Mouse (Mus musculus): ENCODE results near the gene Il3. TPM values are rescaled to one million over a fixed set of nuclear protein-coding genes. Genes with fewer than 3 reads are reported as not detected.
A peak's percentile ranks its signal among the peaks of the same experiment; 100 is the strongest.

The Il3 gene
- polyA plus RNA-seq, 1 experiment from 2014 or later, result not detected

DNA sequence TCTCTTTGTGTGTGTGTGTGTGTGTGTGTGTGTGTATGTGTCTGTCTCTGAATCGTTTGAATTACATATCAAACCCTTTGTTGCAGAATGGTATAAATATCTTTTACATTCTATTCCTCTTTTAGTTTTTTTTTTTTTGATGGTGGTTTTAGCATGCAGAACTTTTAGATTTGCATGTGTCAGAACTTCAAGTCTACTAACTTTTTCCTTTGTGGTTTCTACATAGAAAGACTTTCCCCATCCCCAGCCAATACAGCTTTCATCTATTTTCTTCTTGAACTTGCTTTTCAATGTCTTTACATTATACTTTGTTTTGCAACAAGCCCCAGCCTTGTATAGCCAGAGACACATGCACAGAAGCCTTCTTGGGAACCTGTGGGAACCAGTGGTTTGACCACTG, 29.7 kb upstream of the Il3 start:
- ATAC-seq (ENCODE audit: low read depth), result no peak
- no peak for DNase-seq (ENCODE audit: low spot score)
- WGBS, result 95% methylated on average over 1 of the region's 1 CpGs
- no peaks in the 10 kb centered on the region for H3K36me3 ChIP-seq (ENCODE audit: control insufficient read depth, insufficient read depth, low read length)
- H3K4me2 ChIP-seq (ENCODE audit: low read depth, low read length), result no peak overlapping the region
- no peak overlapping the region for H3K27ac ChIP-seq (replicated peaks; ENCODE audit: low read depth, low read length)
- no peaks in the 10 kb centered on the region for H3K4me1 ChIP-seq (ENCODE audit: control insufficient read depth, insufficient read depth, low read length)
- H3K4me3 ChIP-seq (ENCODE audit: low read depth, low read length), result no peak overlapping the region
- H3K27me3 ChIP-seq (replicated peaks; ENCODE audit: control insufficient read depth, insufficient read depth, low read length), result no peaks in the 10 kb centered on the region
- no peak overlapping the region for H3K9ac ChIP-seq (ENCODE audit: low read depth, low read length)
- H3K9me3 ChIP-seq (ENCODE audit: control insufficient read depth, low read length), result peaks cover 4% of the 10 kb centered on the region; the same call in 1 of the 2 replicates

DNA sequence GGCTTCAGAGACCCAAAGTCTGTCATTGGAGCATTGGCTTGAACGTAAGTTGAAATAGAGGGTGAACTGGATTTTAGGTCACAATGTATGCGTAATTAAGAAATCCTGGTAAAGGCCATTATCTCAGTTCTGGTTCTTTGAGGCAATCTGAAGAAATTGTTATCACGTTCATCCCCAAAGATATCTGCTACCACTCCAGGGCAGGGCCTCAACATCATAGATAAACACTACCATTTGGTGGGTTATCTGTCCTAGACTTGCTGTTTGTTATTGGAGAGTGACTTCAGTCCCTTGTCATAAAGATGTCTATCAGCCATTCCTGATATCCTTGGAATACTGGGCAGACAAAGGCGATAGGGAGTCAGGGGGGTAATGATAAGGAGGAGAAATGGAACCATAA, 28.9 kb upstream of the Il3 start:
- H3K27me3 ChIP-seq (replicated peaks; ENCODE audit: control insufficient read depth, insufficient read depth, low read length), result no peaks in the 10 kb centered on the region
- H3K27ac ChIP-seq (replicated peaks; ENCODE audit: low read depth, low read length), result no peak overlapping the region
- 87% methylated on average over 4 of the region's 4 CpGs for WGBS
- no peak overlapping the region for H3K4me2 ChIP-seq (ENCODE audit: low read depth, low read length)
- H3K4me1 ChIP-seq (ENCODE audit: control insufficient read depth, insufficient read depth, low read length), result no peaks in the 10 kb centered on the region
- no peak for ATAC-seq (ENCODE audit: low read depth)
- H3K4me3 ChIP-seq (ENCODE audit: low read depth, low read length), result no peak overlapping the region
- no peak for DNase-seq (ENCODE audit: low spot score)
- H3K9ac ChIP-seq (ENCODE audit: low read depth, low read length), result no peak overlapping the region
- no peaks in the 10 kb centered on the region for H3K36me3 ChIP-seq (ENCODE audit: control insufficient read depth, insufficient read depth, low read length)
- peaks cover 4% of the 10 kb centered on the region; the same call in 1 of the 2 replicates for H3K9me3 ChIP-seq (ENCODE audit: control insufficient read depth, low read length)

DNA sequence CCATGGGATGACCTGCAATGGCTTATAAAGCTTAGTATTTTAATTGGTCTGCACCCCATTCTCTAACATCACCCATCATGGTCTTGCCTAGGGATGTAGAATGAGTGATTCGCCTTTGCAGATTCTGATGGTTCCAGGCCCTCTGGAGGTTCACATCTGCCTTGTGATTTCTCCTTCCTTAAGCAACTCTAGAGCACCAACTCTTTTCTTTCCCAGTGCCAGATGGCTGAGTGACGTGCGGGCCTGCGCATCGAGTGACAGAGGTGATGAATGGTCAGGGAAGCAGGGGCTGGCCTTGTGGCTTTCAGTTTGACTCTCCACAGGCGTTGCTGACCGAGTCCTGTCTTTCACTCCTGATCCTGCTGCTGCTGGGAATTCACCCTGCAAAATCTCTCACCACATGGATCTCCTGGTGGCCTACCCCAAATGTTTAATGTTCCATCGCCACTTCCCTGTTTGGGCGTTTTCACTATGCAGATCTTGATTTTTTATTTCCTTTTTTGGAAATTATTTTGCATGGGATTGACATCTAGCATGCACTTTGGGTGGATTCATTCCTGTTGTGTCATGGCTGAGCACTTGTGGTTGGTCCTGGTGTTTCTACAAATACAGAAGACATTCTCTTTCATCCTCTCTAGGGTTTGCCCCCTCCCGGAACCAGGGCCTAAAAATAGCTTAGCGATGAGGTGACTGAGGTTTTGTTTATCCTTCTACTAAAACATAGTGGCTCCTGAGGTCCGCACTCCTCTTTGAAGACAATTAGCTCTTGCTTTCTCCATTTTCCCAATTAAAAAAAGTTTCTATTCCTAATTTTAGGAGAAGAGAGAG, 27.1 kb upstream of the Il3 start:
- no peak overlapping the region for H3K4me3 ChIP-seq (ENCODE audit: low read depth, low read length)
- no peaks in the 10 kb centered on the region for H3K4me1 ChIP-seq (ENCODE audit: control insufficient read depth, insufficient read depth, low read length)
- H3K27me3 ChIP-seq (replicated peaks; ENCODE audit: control insufficient read depth, insufficient read depth, low read length), result no peaks in the 10 kb centered on the region
- H3K27ac ChIP-seq (replicated peaks; ENCODE audit: low read depth, low read length), result no peak overlapping the region
- peaks cover 4% of the 10 kb centered on the region; the same call in 1 of the 2 replicates for H3K9me3 ChIP-seq (ENCODE audit: control insufficient read depth, low read length)
- DNase-seq (ENCODE audit: low spot score), result no peak
- H3K9ac ChIP-seq (ENCODE audit: low read depth, low read length), result no peak overlapping the region
- ATAC-seq (ENCODE audit: low read depth), result no peak
- no peak overlapping the region for H3K4me2 ChIP-seq (ENCODE audit: low read depth, low read length)
- H3K36me3 ChIP-seq (ENCODE audit: control insufficient read depth, insufficient read depth, low read length), result no peaks in the 10 kb centered on the region
- WGBS, result 68% methylated on average over 12 of the region's 12 CpGs

DNA sequence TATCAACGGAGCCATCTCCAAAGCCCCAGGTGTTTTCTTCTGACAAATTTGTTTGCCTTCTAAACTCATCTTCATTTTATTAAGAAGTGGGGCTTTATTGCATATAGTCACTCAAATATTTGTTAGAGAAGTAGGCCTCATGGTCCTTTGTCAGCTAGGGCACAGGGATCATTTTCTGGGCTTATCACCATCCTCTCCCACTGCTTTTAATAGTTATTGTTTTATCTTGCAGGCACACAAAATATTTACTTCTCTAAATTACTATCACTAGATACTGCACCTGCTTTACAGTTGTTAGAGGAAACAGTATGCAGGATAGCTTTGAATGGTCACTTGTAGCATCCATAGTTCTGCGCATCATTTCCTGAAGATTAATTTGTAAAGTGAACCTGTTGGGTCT, 25.1 kb upstream of the Il3 start:
- ATAC-seq (ENCODE audit: low read depth), result no peak
- H3K4me1 ChIP-seq (ENCODE audit: control insufficient read depth, insufficient read depth, low read length), result no peaks in the 10 kb centered on the region
- H3K4me3 ChIP-seq (ENCODE audit: low read depth, low read length), result no peak overlapping the region
- H3K27me3 ChIP-seq (replicated peaks; ENCODE audit: control insufficient read depth, insufficient read depth, low read length), result no peaks in the 10 kb centered on the region
- H3K9me3 ChIP-seq (ENCODE audit: control insufficient read depth, low read length), result no peaks in the 10 kb centered on the region
- 84% methylated on average over 2 of the region's 2 CpGs for WGBS
- H3K27ac ChIP-seq (replicated peaks; ENCODE audit: low read depth, low read length), result no peak overlapping the region
- H3K36me3 ChIP-seq (ENCODE audit: control insufficient read depth, insufficient read depth, low read length), result no peaks in the 10 kb centered on the region
- no peak overlapping the region for H3K9ac ChIP-seq (ENCODE audit: low read depth, low read length)
- no peak for DNase-seq (ENCODE audit: low spot score)
- H3K4me2 ChIP-seq (ENCODE audit: low read depth, low read length), result no peak overlapping the region

DNA sequence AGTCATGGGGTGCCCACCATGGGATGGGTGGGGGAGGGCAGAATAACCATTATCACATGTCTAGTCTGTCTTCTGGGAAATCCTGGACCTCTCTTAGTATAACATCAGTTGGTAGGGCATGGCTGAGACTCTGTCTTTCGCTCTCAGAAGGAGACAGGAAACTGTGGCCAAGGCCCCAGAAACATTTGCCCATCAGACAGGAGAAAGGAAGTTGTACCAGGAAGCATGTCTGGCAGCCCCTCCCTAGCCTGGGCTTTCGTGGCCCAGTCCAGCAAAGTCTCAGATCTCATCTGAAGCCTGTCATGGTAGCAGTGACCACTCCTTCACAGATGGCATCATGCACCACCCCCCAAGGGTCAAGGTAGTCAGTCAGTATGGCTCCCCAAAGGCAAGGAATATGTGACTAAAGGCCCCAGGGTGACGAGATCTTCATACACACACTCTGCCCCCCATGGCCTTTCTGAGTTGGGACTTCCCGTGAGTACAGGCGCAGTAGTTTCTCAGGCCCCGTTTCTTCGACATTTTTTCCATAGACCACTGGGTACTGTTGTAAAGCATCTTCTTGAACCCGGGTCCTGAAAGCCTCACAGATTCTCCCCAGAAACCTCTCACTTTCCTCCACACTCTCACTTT, 20.9 kb upstream of the Il3 start:
- Histone ChIP-seq H3K36me3 (ENCODE audit: control insufficient read depth, insufficient read depth, low read length) (no peaks in the 10 kb centered on the region), H3K9me3 (ENCODE audit: control insufficient read depth, low read length) (no peaks in the 10 kb centered on the region), H3K4me3 (ENCODE audit: low read depth, low read length) (no peak overlapping the region), H3K4me2 (ENCODE audit: low read depth, low read length) (no peak overlapping the region), H3K27me3 (replicated peaks; ENCODE audit: control insufficient read depth, insufficient read depth, low read length) (no peaks in the 10 kb centered on the region), H3K27ac (replicated peaks; ENCODE audit: low read depth, low read length) (no peak overlapping the region), H3K9ac (ENCODE audit: low read depth, low read length) (no peak overlapping the region), H3K4me1 (ENCODE audit: control insufficient read depth, insufficient read depth, low read length) (no peaks in the 10 kb centered on the region)
- 79% methylated on average over 8 of the region's 8 CpGs for WGBS
- DNase-seq (ENCODE audit: low spot score) (no peak), ATAC-seq (ENCODE audit: low read depth) (no peak)

DNA sequence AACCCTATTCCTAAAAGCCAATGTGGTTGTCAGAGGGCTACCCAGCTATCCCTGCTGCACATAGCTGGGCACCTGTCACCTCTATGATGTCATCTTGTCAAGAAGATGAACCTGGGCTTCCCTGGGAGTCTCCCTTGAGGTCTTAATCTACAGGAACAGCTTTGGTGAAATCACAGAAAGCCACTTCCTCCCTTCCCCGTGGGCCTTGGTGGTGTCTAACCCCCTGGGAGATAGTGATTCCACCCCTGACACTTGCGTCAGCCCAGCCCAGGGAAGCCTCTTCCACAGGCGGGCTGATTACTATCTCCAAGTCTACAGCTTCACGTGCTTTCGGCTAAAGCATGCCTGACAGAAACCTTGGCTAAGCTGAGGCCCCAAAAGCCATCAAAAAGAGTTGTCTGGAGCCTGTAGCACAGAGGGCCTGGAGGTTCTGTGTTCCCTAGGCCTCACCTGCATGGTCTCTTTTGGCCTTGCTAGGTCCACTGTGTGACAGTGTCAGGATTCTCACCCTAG, 4.4 kb upstream of the Il3 start:
- WGBS, result 78% methylated on average over 5 of the region's 5 CpGs
- no peak overlapping the region for H3K4me3 ChIP-seq (ENCODE audit: low read depth, low read length)
- H3K36me3 ChIP-seq (ENCODE audit: control insufficient read depth, insufficient read depth, low read length), result no peaks in the 10 kb centered on the region
- ATAC-seq (ENCODE audit: low read depth) (no peak), DNase-seq (ENCODE audit: low spot score) (no peak)
- no peaks in the 10 kb centered on the region for H3K27me3 ChIP-seq (replicated peaks; ENCODE audit: control insufficient read depth, insufficient read depth, low read length)
- H3K9ac ChIP-seq (ENCODE audit: low read depth, low read length), result no peak overlapping the region
- no peak overlapping the region for H3K4me2 ChIP-seq (ENCODE audit: low read depth, low read length)
- no peak overlapping the region for H3K27ac ChIP-seq (replicated peaks; ENCODE audit: low read depth, low read length)
- no peaks in the 10 kb centered on the region for H3K9me3 ChIP-seq (ENCODE audit: control insufficient read depth, low read length)
- no peaks in the 10 kb centered on the region for H3K4me1 ChIP-seq (ENCODE audit: control insufficient read depth, insufficient read depth, low read length)

DNA sequence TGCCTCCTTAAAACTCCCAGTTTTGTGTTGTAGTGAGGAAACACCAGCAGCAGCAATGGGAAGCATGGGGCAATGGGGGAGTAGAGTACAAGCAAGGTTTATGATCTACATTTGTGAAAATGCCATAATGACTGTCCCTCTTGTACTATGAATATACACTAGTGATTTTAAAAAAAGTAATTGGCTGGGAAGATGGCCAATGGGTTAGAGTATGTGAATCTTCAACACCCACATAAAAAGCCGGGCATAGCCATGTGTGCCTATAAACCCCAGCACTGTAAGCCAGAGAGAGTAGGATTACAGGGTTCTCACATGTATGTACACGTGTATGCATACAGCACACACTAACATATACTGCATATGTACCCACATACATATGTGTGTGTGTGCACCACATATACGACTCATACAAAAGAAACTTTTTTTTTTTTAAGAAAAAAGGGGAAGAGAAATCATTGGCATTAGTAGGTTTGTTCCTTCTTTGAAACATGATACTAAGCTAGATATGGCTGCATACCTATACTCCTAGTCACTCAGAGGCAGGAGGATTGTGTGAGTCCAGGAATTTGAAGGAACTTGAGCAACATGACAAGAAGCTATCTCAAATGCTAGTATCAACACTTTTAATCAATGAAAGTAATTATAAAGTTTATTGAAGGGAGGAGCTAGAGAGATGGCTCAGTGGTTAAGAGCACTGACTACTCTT, 2.3 kb upstream of the Il3 start:
- no peak for ATAC-seq (ENCODE audit: low read depth)
- Histone ChIP-seq H3K4me3 (ENCODE audit: low read depth, low read length) (no peak overlapping the region), H3K9ac (ENCODE audit: low read depth, low read length) (no peak overlapping the region), H3K27me3 (replicated peaks; ENCODE audit: control insufficient read depth, insufficient read depth, low read length) (no peaks in the 10 kb centered on the region), H3K36me3 (ENCODE audit: control insufficient read depth, insufficient read depth, low read length) (no peaks in the 10 kb centered on the region), H3K9me3 (ENCODE audit: control insufficient read depth, low read length) (no peaks in the 10 kb centered on the region), H3K4me1 (ENCODE audit: control insufficient read depth, insufficient read depth, low read length) (no peaks in the 10 kb centered on the region), H3K27ac (replicated peaks; ENCODE audit: low read depth, low read length) (no peak overlapping the region), H3K4me2 (ENCODE audit: low read depth, low read length) (no peak overlapping the region)
- WGBS, result 77% methylated on average over 3 of the region's 3 CpGs
- no peak for DNase-seq (ENCODE audit: low spot score)

DNA sequence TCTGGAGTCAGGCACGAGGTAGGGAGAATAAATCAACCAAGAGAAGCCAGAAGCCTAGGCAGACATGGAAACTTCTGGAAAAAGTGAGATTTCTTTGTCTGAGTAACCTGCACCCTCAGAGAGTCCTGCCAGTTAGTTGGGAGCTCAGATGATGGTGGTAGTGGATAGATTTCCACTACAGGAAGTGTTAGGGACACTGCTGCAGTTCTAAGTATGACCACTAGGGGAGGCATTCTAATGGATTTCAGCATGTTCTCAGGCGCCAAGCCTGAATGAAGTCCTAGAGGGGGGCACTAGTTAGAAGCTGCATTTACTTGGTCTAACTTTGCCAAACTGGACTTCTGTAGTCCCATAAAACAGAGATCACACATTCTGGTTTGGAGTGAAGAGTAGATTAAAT, 2.5 kb downstream of the Il3 start:
- H3K4me3 ChIP-seq (ENCODE audit: low read depth, low read length), result no peak overlapping the region
- no peak overlapping the region for H3K27ac ChIP-seq (replicated peaks; ENCODE audit: low read depth, low read length)
- ATAC-seq (ENCODE audit: low read depth) (no peak), DNase-seq (ENCODE audit: low spot score) (peak; percentile 44)
- 66% methylated on average over 2 of the region's 2 CpGs for WGBS
- 0 out of 2 replicates have a peak, but pooled peaks cover 5% of the 10 kb centered on the region for H3K9me3 ChIP-seq (ENCODE audit: control insufficient read depth, low read length)
- no peak overlapping the region for H3K9ac ChIP-seq (ENCODE audit: low read depth, low read length)
- H3K4me2 ChIP-seq (ENCODE audit: low read depth, low read length), result no peak overlapping the region
- H3K4me1 ChIP-seq (ENCODE audit: control insufficient read depth, insufficient read depth, low read length), result no peaks in the 10 kb centered on the region
- no peaks in the 10 kb centered on the region for H3K27me3 ChIP-seq (replicated peaks; ENCODE audit: control insufficient read depth, insufficient read depth, low read length)
- no peaks in the 10 kb centered on the region for H3K36me3 ChIP-seq (ENCODE audit: control insufficient read depth, insufficient read depth, low read length)
